Mouse (Mus musculus) heart, adult 2 months (tissue): ENCODE measurements around the gene Islr.

ENCODE experiments used
- CTCF ChIP-seq: fragments of 200-600 bp; IDR thresholded peaks from 2 replicates; pipeline ENCODE4 v1.8.1; 2022; ENCODE audit warnings: antibody characterized with exemption, mild to moderate bottlenecking, moderate library complexity
- EP300 ChIP-seq: fragments of 200-500 bp; IDR thresholded peaks from 2 replicates; pipeline ENCODE4 v1.6.1; 2011; ENCODE audit warnings: low read depth, low read length, control low read depth; ENCODE audit not compliant: insufficient read depth
- POLR2A ChIP-seq: fragments of 200-500 bp; IDR thresholded peaks from 2 replicates; pipeline ENCODE4 v1.6.1; 2011; ENCODE audit warnings: mild to moderate bottlenecking, low read depth, low read length, control low read depth; ENCODE audit not compliant: insufficient read depth

GRCm38 (mm10) chr9:58247064-58247759 is 43.1 kb upstream of the Islr start:
- TF ChIP-seq CTCF = peak; percentile 89
- no peak for TF ChIP-seq POLR2A
- TF ChIP-seq EP300 = 0 out of 2 replicates have a peak, but pooled peaks have one; percentile 57
